Mouse (Mus musculus) frontal cortex, postnatal 14 days (tissue): Measurements from ENCODE around the gene Gm527.

Experiments
- DNase-seq, 2 experiments: peaks; one replicate each; pipeline ENCODE4 v3.0.0; 2022; ENCODE audit warnings: low spot score in 2 of 2

The Gm527 gene

GRCm38 (mm10) chr12:64917578-64918471, at the start of gene Gm527:
Gm527 (plus strand) TSS chr12:64917906.
- DNase-seq: peak; percentile 87 to 91

- DNase-seq: no peak
These were observed 46.6 kb upstream of the Gm527 start for GRCm38 (mm10) chr12:64871103-64871502.

- DNase-seq: no peak
These were observed 20.5 kb upstream of the Gm527 start for GRCm38 (mm10) chr12:64897060-64897730.

GRCm38 (mm10) chr12:64902506-64902905, 15.2 kb upstream of the Gm527 start:
- DNase-seq: peak; percentile 14 to 18

GRCm38 (mm10) chr12:64903186-64903585, 14.5 kb upstream of the Gm527 start:
- DNase-seq: no peak

GRCm38 (mm10) chr12:64912996-64913395, 4.7 kb upstream of the Gm527 start:
- DNase-seq: no peak

- no peak for DNase-seq
These were observed 971 bp upstream of the Gm527 start for GRCm38 (mm10) chr12:64916735-64917134.

GRCm38 (mm10) chr12:64937493-64937892, 19.8 kb downstream of the Gm527 start:
- no peak for DNase-seq

- no peak for DNase-seq
These were observed 46.9 kb downstream of the Gm527 start for GRCm38 (mm10) chr12:64964560-64964959.

GRCm38 (mm10) chr12:64965124-64966026, 47.7 kb downstream of the Gm527 start, which contains the start of the genes Klhl28 and Togaram1:
Klhl28 (minus strand) TSS chr12:64965534.
Togaram1 (plus strand) TSS chr12:64965804.
- peak; percentile 99 for DNase-seq

GRCm38 (mm10) chr12:64966101-64966631, 48.5 kb downstream of the Gm527 start:
- peak; percentile 35 to 38 for DNase-seq

GRCm38 (mm10) chr12:64966652-64967435, 49.1 kb downstream of the Gm527 start:
- peak in 1 of 2 experiments; percentile 8 for DNase-seq

GRCm38 (mm10) chr12:64967470-64967869, 49.8 kb downstream of the Gm527 start:
- DNase-seq: no peak

- no peak for DNase-seq
These were observed 50.4 kb downstream of the Gm527 start for GRCm38 (mm10) chr12:64968067-64968466.

GRCm38 (mm10) chr12:64971399-64971798, 53.7 kb downstream of the Gm527 start:
- no peak for DNase-seq

GRCm38 (mm10) chr12:64972063-64972462, 54.4 kb downstream of the Gm527 start:
- no peak for DNase-seq
